Mouse (Mus musculus) gastrocnemius, postnatal 14 days (tissue): ENCODE data around the gene Dnah7b. TPM values are rescaled to one million over a fixed set of nuclear protein-coding genes. Genes with fewer than 3 reads are reported as not detected.
"Not testable (repeated sequence)": the region's sequence is repeated elsewhere in the genome, so short reads cannot be mapped to it uniquely, and the experiment has no call there.

ENCODE experiments used
- DNase-seq: peaks from one replicate; pipeline ENCODE4 v3.0.0; 2021; ENCODE audit warnings: mixed read lengths
- intact Hi-C: fragments of 180-260 bp; cut with DNase I; formaldehyde crosslinking; loops from one replicate; pipeline ENCODE4 v1.15.1; 2025; ENCODE audit warnings: low total_unique reads
- total RNA-seq, 2 experiments: library from RNA; stranded (reverse); gene quantifications; 2 replicates each; pipeline ENCODE4 v1.2.3; 2021

The Dnah7b gene
- total RNA-seq, 2 experiments from 2014 or later = 0.18 to 0.29 TPM

- intact Hi-C loops, DNase-seq: not testable (repeated sequence)
Measured at GRCm38 (mm10) chr1:46278057-46278910, 212.2 kb downstream of the Dnah7b start.

DNA sequence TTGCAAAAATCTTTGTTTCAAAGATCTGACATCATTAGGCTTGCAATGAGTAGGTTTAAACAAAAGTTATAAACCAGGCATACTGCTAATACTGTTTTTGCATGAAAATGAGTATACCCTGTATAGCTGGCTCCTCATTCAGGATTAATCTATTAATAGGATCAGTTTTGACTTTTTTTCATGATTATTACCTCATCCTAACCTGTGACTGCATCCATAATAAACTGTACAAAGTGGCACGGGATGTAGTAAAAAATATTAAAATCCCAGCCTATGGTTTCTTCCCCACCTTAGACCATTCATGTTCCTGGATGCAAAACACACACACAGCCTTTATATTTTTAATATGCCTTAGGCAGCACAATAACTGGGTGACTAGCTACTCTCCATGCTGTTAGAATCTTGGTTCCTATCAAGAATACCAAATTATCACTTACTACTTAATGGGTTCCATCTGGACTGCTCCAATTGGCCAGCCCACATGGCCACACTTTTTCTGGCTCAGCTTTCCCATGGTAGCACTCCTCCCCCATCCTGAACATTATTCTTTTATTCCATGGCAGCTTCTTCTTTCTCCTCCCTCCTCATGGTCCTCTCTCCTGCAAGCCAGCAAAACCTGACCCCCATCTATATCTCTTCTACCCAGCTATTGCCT lies 212.9 kb downstream of the Dnah7b start:
- intact Hi-C loops, DNase-seq: not testable (repeated sequence)

- intact Hi-C loops, DNase-seq: not testable (repeated sequence)
Measured at GRCm38 (mm10) chr1:46294451-46294850, 228.3 kb downstream of the Dnah7b start.

DNA sequence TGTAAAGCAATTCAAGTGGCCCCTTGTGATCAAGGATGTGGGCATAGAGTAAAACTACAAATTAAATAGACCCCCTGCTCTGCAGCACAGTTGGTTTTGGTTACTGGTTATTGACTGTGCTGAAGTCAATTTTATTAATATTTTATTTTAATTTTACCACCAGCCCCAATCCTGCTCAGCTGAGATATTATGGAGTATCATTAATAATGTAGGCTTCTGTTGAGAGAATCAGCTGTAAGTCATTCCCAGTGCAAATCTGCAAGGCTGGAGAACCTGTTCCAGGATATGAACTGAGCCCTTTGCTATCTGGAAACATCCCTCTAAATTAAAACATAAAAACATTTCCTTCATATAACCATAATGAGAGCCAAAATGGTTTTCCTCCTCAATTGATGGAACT lies 259.8 kb downstream of the Dnah7b start:
- DNase-seq, intact Hi-C loops: not testable (repeated sequence)

DNA sequence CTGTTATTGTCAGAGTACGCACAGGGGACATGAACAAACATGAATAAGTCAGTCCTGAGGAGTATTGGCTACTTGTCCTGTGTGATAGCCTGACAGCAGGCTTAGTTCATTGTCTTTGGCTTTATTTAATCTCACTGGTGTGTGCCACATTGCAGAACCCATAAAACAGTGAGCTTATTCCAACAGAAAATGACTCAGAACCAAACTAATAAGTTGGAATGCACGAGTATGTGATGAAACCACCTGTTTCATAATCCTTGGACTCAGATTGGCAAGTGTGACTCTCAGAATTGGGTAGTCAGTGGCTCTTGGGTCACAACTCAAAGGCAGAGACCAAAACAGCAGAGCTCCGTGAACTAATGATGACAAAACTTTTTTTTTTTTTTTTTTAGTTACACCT lies 279.2 kb downstream of the Dnah7b start:
- intact Hi-C loops, DNase-seq: not testable (repeated sequence)

GRCm38 (mm10) chr1:46380641-46381040 lies 314.5 kb downstream of the Dnah7b start:
- intact Hi-C loops, DNase-seq: not testable (repeated sequence)

DNA sequence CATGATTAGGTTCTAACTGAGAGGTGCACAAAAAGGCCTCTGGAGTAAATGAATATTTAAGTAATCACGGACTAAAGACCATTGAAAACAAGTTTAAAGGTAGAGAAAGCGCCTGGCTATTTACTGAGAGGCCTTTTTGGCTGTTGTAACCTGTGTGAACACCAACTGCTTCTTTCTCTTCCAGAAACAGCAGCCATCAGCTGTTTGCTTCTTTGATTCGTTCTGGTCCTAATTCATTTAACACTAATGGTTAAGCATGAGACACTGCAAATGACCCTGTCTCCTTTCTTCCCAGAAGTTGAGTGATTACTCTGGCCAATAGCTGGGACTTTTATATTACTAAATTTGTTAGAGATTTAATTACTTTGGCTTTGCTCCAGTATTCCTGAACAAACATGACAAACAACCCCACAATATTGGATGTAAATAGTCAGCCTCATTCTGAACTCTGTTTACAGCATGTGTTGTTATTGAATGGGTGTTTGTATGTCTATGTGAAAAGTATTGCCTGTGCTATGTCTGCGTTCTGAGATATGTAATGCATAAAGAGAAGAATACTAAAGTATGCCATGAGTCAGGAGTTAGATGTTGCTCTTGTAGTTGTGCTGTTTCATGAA lies 328.7 kb downstream of the Dnah7b start:
- DNase-seq, intact Hi-C loops: not testable (repeated sequence)

GRCm38 (mm10) chr1:46408324-46409115 lies 342.4 kb downstream of the Dnah7b start:
- DNase-seq = peak; percentile 12
- intact Hi-C loops = no loop called here

DNA sequence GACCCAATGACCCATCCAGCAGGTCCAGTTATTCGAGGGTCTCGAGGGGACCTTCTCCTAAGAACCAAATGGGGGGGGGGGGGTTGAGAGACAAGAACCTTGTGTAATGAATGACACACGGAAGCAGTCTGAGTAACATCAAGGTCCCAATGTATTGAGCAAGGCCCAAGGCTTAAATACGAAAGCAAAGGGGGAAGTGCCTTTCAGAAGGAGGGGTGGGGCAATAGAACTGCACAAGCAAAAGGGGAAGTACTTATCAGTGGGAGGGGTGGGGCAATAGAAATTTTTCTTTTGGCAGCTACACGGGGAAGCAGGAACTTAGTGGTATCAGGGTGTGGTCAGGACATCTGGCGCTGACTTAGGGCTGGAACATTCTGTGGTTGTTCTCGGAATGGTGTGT lies 348.7 kb downstream of the Dnah7b start:
- DNase-seq = not testable (repeated sequence)
- intact Hi-C loops = loop anchor here (10.0 kb wide), 1 partner anchor 350 kb away; the partner anchor contains the start of gene Dnah7b

GRCm38 (mm10) chr1:46416946-46417345 lies 350.8 kb downstream of the Dnah7b start:
- intact Hi-C loops = loop anchor here (10.0 kb wide), 1 partner anchor 352 kb away; the partner anchor contains the start of gene Dnah7b

GRCm38 (mm10) chr1:46418966-46419365 lies 352.9 kb downstream of the Dnah7b start:
- DNase-seq = not testable (repeated sequence)
- intact Hi-C loops = loop anchor here (10.0 kb wide), 1 partner anchor 354 kb away; the partner anchor contains the start of gene Dnah7b

More at GRCm38 (mm10) chr1:46416946-46417345, 350.8 kb downstream of the Dnah7b start:
- not testable (repeated sequence) for DNase-seq

Other genes with a start within 250 kb of the Dnah7b start
- gene Gm5269, start 176.0 kb upstream of the Dnah7b start, total RNA-seq = not detected
- gene Slc40a1, start 139.8 kb upstream of the Dnah7b start, total RNA-seq = 10 to 100 TPM; 10.1 to 16.1 TPM